Mouse (Mus musculus) urinary bladder, adult 18-20 months (tissue): ENCODE results near the gene Lysmd3.
A peak's percentile ranks its signal among the peaks of the same experiment; 100 is the strongest.

ENCODE experiments used
- DNase-seq, 2 experiments: peaks; one replicate each; pipeline ENCODE4 v3.0.0; 2022; ENCODE audit warnings: low spot score in 2 of 2, mixed read lengths in 2 of 2

Gene Lysmd3

GRCm38 (mm10) chr13:81675333-81675732 lies 17.9 kb downstream of the Lysmd3 start:
- DNase-seq: no peak

GRCm38 (mm10) chr13:81683107-81683506 lies 25.6 kb downstream of the Lysmd3 start:
- no peak for DNase-seq

- no peak for DNase-seq
These were observed 26.8 kb downstream of the Lysmd3 start for GRCm38 (mm10) chr13:81684258-81684657.

GRCm38 (mm10) chr13:81684884-81685283 lies 27.4 kb downstream of the Lysmd3 start:
- DNase-seq: no peak

GRCm38 (mm10) chr13:81689587-81689986 lies 32.1 kb downstream of the Lysmd3 start:
- no peak for DNase-seq

- no peak for DNase-seq
These were observed 33.0 kb downstream of the Lysmd3 start for GRCm38 (mm10) chr13:81690477-81690876.

- no peak for DNase-seq
These were observed 34.1 kb downstream of the Lysmd3 start for GRCm38 (mm10) chr13:81691606-81692005.

- no peak for DNase-seq
These were observed 37.0 kb downstream of the Lysmd3 start for GRCm38 (mm10) chr13:81694446-81694845.

- no peak for DNase-seq
These were observed 45.7 kb downstream of the Lysmd3 start for GRCm38 (mm10) chr13:81703148-81703547.

GRCm38 (mm10) chr13:81703621-81704020 lies 46.2 kb downstream of the Lysmd3 start:
- no peak for DNase-seq

- no peak for DNase-seq
These were observed 48.8 kb downstream of the Lysmd3 start for GRCm38 (mm10) chr13:81706311-81706710.

- no peak for DNase-seq
These were observed 52.3 kb downstream of the Lysmd3 start for GRCm38 (mm10) chr13:81709805-81710204.

GRCm38 (mm10) chr13:81710266-81710665 lies 52.8 kb downstream of the Lysmd3 start:
- no peak for DNase-seq

GRCm38 (mm10) chr13:81710775-81711545 lies 53.5 kb downstream of the Lysmd3 start, which contains the start of the genes Polr3g and Mblac2:
Gene Polr3g, minus strand, starts transcription at chr13:81711013.
Gene Mblac2, plus strand, starts transcription at chr13:81711341.
- DNase-seq: peak; percentile 89 to 98

- DNase-seq: no peak
These were observed 54.3 kb downstream of the Lysmd3 start for GRCm38 (mm10) chr13:81711546-81712371.

- no peak for DNase-seq
These were observed 56.4 kb downstream of the Lysmd3 start for GRCm38 (mm10) chr13:81713896-81714295.
